Mouse (Mus musculus) kidney, postnatal 25 days (tissue): Measurements from ENCODE around the gene Gm7247.
"Not testable (repeated sequence)": the region's sequence is repeated elsewhere in the genome, so short reads cannot be mapped to it uniquely, and the experiment has no call there.

ENCODE experiments used
- DNase-seq, 2 experiments: peaks; one replicate each; pipeline ENCODE4 v3.0.0; 2021; ENCODE audit warnings: mixed read lengths in 2 of 2

Gm7247 gene

DNA sequence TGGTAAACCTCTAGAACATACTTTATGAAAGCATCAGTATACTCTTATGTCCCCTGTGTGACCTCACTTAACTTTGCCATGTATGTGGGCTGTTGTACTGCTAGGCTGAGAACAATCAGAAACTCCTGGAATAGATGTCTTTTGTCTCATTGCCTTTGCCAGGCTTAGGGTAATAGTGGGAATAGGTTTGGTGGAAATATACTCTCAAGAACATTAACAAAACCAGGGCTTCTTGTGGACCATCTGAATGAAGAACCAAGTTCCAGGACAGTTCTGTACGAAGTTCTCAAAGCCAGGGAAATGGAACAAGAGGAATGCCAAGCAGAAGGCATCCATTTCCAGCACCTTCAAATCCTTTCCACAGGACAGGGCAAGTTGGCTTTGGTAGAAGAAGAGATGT lies at the start of gene Gm7247:
Gm7247 (plus strand) TSS at position 301 of the 400 bp plus-strand sequence.
- no peak for DNase-seq

DNA sequence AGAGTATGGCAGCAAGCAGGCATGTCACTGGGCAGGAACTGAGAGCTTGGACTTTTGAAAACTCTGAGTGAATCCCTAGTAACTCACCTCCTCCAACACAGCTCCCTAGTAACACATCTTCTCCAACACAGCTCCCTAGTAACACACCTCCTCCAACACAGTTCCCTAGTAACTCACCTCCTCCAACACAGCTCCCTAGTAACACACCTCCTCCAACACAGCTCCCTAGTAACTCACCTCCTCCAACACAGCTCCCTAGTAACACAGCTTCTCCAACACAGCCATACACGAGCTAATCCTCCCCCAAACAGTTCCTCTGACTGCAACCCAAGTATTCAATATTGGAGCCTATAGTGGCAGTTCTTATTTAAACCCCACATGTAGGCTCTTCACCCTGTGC lies 37.6 kb upstream of the Gm7247 start:
- DNase-seq = no peak

DNA sequence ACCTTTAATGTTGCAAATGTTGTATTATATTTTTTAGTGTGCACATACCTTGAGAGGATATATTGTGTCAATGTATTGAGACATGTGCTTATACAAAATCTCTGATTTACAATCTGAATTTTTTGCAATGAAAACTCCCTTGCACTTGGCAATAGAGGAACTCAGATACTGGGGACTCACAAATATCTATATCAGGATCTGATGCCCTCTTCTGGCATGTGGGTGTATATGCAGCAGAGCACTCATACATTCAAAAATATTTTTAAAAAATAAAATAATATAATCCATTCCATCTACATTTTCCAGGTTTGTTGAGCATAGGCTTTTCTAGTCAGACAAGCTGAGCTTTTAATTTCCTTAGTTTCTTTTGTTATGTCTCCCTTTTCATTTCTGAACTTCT lies 15.5 kb upstream of the Gm7247 start:
- no peak for DNase-seq

DNA sequence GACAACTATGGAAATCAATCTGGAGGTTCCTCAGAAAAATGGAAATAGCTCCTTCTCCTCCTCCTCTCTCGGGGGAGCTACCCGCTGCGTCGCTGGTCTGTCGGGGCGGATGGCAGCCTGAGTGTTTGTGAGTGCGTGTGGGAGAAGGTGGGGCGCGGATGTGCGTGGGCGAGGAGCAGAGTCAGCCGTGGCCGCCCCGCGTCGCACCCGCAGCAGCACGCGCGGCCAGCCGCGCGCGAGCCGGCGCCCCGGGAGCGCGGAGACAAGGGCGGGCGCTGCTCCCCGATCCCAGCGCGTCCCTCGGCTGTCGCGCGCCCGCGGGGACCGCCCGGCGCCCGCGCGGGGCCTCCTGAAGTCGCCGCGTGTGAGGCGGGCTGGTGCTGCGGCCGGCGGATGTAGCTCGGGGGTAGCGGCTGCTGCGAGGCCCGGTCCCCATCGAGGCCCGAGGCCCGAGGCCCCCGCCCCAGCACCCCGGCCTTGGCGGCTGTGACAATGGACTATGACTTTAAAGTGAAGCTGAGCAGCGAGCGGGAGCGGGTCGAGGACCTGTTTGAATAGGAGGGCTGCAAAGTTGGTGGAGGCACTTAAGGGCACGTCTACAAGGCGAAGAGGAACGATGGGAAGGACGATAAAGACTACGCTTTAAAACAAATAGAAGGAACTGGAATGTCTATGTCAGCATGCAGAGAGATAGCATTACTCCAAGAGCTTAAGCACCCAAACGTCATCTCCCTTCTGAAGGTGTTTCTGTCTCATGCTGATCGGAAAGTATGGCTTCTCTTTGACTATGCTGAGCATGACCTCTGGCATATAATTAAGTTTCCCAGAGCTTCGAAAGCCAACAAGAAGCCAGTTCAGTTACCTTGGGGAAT lies 3.2 kb upstream of the Gm7247 start:
- no peak for DNase-seq

DNA sequence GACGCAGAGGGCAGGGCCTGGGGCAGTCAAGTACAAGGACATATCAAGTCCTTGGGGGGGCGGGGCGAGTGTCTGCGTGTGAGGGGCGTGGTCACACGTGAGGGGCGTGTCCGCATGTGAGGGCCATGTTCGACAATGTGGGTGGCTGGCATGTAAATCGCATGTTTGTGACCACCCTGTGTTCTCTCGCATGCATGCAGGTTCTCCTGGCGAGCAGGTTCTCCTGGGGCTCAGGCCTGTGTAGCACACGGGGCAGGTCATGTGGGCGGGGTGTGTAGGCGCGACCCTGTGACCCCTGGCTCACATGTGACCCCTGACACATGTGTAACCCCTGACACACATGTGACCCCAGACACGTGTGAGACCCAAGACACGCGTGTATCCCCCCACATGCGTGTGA lies 21.2 kb downstream of the Gm7247 start:
- no peak for DNase-seq

DNA sequence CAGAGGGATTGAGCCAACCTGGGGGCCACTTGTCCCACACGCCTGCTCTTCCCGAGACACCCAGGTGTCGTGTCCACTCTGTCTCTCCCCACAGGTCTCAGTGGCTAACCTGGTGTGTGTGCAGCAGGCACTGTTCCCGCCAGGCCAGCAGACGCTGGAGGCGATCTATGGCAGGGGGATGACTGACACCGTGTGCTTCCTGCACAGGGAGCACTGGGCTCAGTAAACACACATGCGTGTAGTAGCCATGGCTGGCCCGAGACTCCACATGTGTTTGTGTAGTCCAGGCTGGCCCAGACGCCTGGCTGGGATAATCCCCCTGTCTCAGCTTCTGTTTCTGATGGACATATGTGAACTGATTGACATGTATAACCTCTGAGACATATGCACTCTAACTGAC lies 22.8 kb downstream of the Gm7247 start:
- DNase-seq = no peak

DNA sequence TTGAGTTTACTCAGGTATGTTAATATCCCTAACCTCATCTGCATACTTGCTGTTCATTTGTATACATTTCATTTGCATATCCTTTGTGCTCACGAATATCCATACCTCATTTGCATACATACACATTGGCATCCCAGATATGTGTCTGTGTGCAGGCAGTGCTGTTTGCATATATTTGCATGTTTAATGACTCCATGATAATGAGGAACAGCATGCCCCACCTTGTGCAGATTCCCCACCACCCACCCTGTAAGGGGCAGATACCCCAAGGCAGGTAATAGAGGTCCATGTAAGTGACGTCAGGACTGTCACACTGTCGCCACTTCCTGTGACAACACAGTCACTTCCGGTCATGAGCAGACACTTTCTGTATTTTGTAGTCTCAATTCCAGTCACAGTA lies 24.2 kb downstream of the Gm7247 start:
- DNase-seq = no peak

DNA sequence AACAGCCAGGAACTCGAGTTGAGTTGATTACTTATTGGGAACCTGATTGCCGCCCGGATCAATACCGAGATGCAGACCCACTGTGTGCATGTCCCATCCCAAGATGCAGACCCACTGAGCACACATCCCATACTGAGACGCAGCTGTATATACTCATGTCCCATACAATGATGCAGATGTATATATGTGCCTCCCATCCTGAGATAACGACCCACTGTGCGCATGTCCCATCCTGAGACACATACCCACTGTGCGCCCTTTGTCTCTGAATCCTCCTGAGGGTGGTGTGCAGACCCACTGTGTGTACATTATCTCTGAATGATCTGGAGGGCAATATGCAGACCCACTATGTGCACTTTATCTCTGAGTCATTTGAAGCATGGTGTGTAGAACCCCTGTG lies 26.2 kb downstream of the Gm7247 start:
- no peak for DNase-seq

DNA sequence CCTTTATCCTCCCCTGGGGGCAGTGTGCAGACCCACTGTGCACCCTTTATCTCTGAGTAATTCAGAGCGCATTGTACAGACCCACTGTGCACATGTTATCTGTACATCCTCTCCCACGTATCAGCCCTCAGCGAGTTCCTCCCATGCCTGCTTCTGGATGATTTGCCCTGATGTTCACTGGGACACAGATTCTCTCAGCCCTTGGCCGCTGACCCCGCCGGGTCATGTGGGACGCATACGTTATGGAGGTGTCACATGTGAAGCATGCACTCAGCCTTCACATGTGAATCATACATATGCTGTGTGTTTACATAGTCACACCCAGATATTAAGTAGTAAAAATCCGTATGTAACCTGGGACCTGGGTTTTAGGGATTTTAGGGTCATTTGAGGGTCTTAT lies 26.7 kb downstream of the Gm7247 start:
- DNase-seq = no peak

DNA sequence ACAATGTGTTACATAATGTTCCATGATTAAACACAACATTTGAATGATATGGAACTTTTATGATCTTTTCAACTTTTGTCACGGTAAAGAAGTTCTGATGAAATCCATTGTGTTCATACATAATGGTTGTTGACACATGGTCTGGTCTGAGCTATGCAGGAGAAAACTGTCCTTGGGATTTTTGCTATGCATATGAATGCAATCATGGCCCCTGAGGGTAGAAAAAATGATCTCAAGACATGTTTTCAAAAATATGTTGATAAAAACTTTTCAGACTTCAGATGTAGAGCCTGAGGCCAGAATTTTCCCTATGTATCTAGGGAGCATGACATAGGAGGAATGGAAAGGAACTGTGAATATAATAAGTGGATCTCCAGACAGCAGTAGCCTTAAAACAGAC lies 49.0 kb downstream of the Gm7247 start, which contains the start of gene Vmn2r88:
Vmn2r88 (plus strand) TSS at position 301 of the 400 bp plus-strand sequence.
- no peak for DNase-seq

DNA sequence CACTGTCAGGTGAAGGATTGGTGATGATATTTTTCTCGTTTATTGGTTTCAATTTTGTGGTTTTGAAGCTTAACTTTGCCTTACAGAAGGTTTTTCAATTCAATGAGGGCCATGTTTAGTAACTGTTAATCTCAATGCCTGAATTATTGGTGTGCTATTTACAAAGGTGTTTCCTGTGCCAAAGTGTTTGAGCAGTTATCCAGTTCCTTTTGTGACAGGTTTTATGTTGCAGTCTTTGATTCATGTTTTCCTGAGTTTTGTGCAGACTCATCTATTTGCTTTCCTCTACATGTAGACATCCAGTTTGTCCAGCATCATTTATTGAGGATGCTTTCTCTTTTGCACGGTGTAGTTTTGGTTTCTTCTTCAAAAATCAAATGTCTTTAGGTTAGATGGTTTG lies 62.3 kb downstream of the Gm7247 start:
- no peak for DNase-seq

DNA sequence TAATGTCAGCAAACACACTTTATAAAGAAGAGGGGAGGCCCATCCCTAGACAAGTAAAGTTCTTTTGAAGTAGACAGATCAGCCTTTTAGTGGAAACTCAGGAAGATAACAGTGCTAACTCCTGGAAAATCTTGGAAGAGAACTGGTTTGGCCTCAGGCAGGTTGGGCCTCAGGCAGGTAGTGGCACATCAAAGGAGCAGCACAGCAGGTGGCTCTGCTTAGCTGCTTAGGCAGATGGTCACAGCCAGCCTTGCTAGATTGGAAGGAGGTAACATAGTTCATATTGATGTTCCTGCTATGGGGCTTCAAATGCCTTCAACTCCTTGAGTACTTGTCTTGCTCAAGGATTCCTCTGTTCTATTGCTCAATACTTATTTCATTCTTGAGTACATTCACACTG lies 68.6 kb downstream of the Gm7247 start:
- not testable (repeated sequence) for DNase-seq

DNA sequence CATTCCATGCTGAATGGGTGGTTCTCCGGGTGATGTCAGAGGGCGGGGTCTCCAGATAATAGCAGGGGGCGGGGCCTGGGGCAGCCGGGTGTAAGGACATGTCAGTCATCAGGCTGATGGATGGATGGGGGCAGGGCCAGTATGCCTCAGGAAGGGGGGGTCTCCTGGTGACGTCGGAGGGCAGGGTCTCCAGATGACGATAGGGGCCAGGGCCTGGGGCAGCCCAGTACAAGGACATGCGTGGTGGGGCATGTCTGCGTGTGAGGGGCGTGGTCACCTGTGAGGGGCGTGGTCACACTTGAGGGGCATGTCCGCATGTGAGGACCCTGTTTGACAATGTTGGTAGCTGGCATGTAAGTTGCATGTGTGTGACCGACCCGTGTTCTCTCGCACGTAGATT lies 73.0 kb downstream of the Gm7247 start:
- DNase-seq = peak in 1 of 2 experiments; percentile 39

DNA sequence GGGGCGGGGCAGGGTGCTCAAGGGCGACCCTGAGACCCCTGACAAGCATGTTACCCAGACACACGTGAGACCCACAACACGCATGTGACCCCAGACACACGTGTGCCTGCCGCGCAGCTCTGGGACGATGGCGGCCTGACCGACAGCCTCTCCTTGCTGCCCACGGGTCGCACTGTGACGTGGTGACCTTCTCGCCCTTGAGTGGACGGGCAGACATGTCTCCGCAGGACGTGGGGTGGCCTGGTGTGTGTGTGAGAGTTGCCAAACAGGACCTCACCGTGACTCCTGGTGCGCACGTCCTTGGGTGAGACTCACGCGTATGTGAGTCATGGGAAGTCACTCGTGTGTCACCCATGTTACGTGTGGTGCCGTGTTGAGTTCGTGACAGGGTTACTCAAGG lies 73.5 kb downstream of the Gm7247 start:
- peak in 1 of 2 experiments; percentile 29 for DNase-seq

DNA sequence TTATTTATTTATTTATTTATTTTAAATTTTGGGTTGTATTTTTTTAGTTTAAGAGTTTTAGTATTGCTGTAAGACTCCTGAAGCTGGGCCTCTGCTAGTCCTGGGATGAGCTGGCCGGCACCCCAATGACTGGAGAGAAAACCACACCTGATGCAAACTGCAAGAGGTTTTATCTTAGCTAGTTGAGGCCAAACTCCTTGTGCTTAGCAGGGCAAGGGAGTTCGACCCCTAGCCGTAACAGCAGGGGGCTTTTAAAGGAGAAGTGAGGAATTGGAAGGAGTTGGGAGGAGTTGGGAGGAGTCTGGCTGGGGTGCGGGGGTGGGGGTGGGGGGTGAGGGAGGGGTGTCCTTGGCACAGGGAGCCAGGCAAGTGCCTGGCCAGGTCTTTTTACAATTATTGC lies 77.4 kb downstream of the Gm7247 start:
- no peak for DNase-seq

DNA sequence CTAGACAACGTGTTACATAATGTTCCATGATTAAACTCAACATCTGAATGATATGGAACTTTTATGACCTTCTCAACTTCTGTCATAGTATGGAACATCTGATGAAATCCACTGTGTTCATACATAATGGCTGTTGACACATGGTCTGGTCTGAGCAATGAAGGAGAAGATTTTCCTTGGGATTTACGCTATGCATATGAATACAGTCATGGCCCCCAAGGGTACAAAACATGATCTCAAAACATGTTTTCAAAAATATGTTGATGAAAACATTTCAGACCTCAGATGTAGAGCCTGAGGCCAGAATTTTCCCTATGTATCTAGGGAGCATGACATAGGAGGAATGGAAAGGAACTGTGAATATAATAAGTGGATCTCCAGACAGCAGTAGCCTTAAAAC lies 90.0 kb downstream of the Gm7247 start, which contains the start of gene Vmn2r89:
Vmn2r89 (plus strand) TSS at position 301 of the 400 bp plus-strand sequence.
- not testable (repeated sequence) for DNase-seq

DNA sequence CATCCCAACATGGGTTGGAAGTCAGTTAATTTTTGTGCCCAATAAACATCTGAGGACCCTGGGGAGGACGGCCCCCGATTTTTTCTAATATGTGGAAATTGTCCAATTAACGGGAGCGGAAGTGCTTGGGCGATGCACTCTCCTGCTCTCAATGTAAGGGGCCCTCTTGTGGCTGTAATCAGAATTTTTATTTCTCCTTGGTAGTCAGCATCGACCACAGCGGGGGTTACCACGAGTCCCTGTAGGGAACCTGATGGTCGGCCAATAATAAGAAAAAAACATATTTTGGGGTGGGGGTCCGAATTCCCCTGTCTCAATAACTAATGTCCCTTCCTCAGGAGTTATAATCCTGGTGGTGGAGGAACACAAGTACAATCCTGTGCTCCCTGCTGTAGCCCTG lies 118.7 kb downstream of the Gm7247 start:
- not testable (repeated sequence) for DNase-seq

DNA sequence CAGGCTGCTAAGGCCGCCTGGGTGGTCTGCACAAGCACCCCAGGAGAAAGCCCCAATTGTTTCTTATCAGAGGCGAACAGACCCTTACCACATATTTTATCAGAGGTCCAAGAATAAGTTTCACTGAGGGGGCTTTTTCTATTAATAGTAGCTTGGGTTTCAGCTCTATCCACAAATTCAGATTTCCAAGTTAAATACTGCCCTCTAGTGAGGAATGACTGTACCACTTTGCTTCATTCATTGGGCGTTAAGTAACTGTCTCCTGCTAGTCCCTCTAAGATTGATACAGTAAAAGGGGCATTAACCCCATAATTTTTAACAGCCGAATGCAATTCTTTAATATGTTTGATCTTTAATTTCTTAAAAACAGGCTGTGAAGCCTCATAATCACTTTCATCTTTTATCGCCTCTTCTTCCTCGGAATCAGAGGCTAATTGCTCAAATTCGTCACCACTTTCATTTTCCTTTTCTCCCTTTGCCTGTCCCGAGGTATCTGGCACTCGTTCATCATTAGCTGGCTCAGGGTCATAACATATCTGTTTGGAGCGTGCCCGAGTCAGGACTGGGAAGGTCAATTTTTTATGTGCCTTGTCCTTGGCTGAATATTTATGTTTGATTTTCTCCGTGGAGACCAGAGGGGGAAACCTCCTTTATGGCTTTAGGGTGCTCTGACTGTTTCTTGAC lies 119.9 kb downstream of the Gm7247 start:
- not testable (repeated sequence) for DNase-seq

DNA sequence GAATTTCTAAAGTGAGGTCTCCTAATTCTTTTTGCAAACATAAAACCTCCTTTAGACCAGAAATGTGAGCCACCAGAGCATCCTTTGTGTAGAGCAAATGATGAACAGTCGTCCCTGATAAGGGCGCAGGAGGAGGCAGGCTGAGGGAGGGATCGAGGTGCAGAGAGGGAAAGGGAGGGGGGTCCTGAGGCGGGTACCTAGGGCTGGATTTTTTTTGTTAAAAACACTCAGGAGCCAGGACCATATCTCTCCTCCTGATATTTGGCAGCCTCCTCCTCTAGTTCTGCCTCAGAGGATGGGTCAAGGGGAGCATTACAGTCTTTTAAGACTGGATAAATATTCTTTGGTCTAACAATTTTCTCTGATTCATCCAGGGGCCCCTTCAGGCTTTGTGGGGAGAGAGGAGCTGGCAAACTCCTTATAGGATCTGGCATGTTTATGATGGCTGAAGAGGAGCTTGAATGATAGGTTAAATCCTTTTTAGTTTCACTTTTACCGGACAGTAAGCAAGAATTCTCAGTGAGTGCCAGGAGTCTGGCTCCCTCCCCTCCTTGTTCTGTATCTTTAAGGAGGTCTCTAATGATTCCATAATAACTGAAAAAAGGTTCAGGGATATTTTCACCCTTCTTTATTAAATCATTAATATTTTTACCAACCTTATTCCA lies 120.6 kb downstream of the Gm7247 start:
- DNase-seq = no peak

DNA sequence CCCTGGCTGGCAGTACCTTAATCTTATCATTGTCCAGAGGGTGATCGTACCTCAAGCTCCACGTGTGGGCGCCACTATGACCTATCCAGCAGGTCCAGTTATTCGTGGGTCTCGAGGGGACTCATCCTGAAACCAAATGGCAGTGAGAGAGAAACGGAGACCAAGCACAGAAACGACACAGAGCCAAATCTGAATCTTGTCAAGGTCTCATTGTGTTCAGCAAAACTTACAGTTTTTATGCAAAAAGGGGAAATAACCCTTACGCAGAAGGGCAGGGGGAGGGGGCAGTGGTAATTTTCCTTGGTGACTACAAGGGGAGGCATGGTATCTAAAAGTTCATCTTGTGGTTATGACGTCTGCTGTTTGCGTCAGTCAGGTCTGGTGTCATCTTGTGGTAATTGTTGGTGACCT lies 121.4 kb downstream of the Gm7247 start:
- DNase-seq = not testable (repeated sequence)

DNA sequence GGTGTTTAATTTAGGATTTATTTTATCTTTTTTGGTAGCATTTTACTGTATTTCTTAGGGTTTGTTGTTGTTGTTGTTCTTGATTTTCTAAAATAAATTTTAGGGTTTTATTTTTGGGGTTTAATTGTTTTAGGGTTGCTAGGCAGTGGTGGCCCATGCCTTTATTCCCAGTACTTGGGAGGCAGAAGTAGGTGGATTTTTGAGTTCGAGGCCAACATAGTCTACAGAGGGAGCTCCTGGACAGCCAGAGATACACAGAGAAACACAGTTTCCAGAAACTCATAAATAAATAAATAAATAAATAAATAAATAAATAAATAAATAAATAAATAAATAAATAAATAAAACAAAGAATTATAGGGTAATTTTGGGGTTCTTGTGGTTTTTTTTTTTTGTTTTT lies 122.1 kb downstream of the Gm7247 start:
- DNase-seq = no peak

DNA sequence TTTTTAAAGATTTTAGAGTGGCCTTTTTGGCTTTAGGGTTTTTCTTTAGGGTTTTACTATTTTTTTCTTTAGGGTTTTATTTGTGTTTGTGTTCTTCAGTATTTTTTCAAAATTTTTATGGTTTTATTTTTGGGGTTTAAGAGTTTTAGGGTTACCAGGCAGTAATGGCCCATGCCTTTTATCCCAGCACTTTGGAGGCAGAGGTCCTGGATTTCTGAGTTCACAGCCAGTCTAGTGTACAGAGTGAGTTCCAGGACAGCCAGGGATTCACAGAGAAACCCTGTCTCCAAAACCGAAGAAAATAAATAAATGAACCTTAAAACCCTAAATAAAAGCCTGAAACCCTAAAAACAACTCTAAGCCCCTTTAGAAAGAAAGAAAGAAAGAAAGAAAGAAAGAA lies 124.6 kb downstream of the Gm7247 start:
- DNase-seq = no peak

DNA sequence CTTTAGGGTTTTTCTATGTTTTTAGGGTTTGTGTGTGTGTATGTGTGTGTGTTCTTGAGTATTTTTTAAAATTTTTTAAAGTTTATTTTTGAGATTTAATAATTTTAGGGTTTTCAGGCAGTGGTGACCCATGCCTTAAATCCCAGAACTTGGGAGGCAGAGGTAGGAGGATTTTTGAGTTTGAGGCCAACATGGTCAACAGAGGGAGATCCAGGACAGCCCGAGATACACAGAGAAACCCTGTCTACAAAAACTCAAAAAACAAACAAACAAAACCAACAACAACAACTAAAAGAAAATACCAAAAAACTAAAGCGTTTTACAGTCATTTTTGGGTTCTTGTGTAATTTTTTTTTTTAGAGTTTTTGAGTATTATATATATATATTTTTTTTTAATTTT lies 134.2 kb downstream of the Gm7247 start:
- no peak for DNase-seq

DNA sequence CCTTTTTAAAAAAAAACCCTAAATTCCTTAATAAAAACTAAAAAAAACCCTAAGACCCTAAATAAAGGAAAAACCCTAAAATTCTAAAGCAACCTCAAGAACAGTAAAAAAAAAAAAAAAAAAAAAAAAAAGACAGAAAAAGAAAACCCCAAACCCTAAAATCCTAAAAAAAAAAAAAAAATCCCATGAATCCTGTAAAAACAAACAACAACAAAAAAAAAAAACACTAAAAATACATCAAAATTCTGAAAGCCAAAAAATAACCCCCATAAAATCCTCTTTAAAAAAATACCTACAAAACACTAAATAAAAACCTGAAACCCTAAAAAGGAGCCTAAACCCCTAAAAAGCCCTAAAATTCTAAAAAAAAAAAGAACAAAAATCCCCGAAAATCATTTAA lies 135.4 kb downstream of the Gm7247 start:
- no peak for DNase-seq
